Mouse (Mus musculus): ENCODE results near the gene Mfap1a. TPM values are rescaled to one million over a fixed set of nuclear protein-coding genes. Genes with fewer than 3 reads are reported as not detected.
A peak's percentile ranks its signal among the peaks of the same experiment; 100 is the strongest.
"Not testable (repeated sequence)": the region's sequence is repeated elsewhere in the genome, so short reads cannot be mapped to it uniquely, and the experiment has no call there.

The Mfap1a gene
- total RNA-seq (2021), result 10 to 100 TPM; 27.2 to 28.1 TPM

- DNase-seq, result peak; percentile 88 to 89
- intact Hi-C loops (cut with DNase I), result loop anchor here (5.0 kb wide), 1 partner anchor 34 kb away; the partner anchor contains the start of gene Mfap1b
These were observed at the start of gene Mfap1a, which contains the start of gene Wdr76 for GRCm38 (mm10) chr2:121505942-121506882. Gene Mfap1a, minus strand, starts transcription at chr2:121506665. Gene Wdr76, plus strand, starts transcription at chr2:121506723.

- intact Hi-C loops (cut with DNase I), result no loop called here
- peak; percentile 71 to 83 for DNase-seq
These were observed 44.8 kb upstream of the Mfap1a start for GRCm38 (mm10) chr2:121551271-121551670.

- intact Hi-C loops (cut with DNase I), result no loop called here
- peak; percentile 85 to 89 for DNase-seq
These were observed 43.2 kb upstream of the Mfap1a start for GRCm38 (mm10) chr2:121549630-121550029.

- DNase-seq, result no peak
- intact Hi-C loops (cut with DNase I), result no loop called here
These were observed 38.4 kb upstream of the Mfap1a start for GRCm38 (mm10) chr2:121544829-121545228.

- intact Hi-C loops (cut with DNase I), result no loop called here
- DNase-seq, result no peak
These were observed 18.6 kb upstream of the Mfap1a start for GRCm38 (mm10) chr2:121525056-121525455.

- DNase-seq; intact Hi-C loops (cut with DNase I): not testable (repeated sequence)
These were observed 16.4 kb upstream of the Mfap1a start for GRCm38 (mm10) chr2:121522830-121523229.

- DNase-seq, result no peak
- intact Hi-C loops (cut with DNase I), result no loop called here
These were observed 15.5 kb upstream of the Mfap1a start for GRCm38 (mm10) chr2:121522006-121522405.

- DNase-seq; intact Hi-C loops (cut with DNase I): not testable (repeated sequence)
These were observed 12.2 kb upstream of the Mfap1a start for GRCm38 (mm10) chr2:121518711-121519110.

- intact Hi-C loops (cut with DNase I), result no loop called here
- DNase-seq, result no peak
These were observed 11.6 kb upstream of the Mfap1a start for GRCm38 (mm10) chr2:121518106-121518505.

GRCm38 (mm10) chr2:121514211-121514610 lies 7.7 kb upstream of the Mfap1a start:
- DNase-seq, result no peak
- intact Hi-C loops (cut with DNase I), result no loop called here

GRCm38 (mm10) chr2:121512991-121513765 lies 6.7 kb upstream of the Mfap1a start:
- DNase-seq; intact Hi-C loops (cut with DNase I): not testable (repeated sequence)

- no peak for DNase-seq
- intact Hi-C loops (cut with DNase I), result no loop called here
These were observed 4.9 kb upstream of the Mfap1a start for GRCm38 (mm10) chr2:121511401-121511800.

- DNase-seq, result peak; percentile 48 to 66
- intact Hi-C loops (cut with DNase I), result loop anchor here (5.0 kb wide), 1 partner anchor 37 kb away; the partner anchor contains the start of gene Mfap1b
These were observed 3.1 kb upstream of the Mfap1a start for GRCm38 (mm10) chr2:121509584-121509983.

GRCm38 (mm10) chr2:121507951-121508330 lies 1.5 kb upstream of the Mfap1a start:
- DNase-seq, result no peak
- intact Hi-C loops (cut with DNase I), result loop anchor here (5.0 kb wide), 1 partner anchor 36 kb away; the partner anchor contains the start of gene Mfap1b

- intact Hi-C loops (cut with DNase I), result loop anchor here (5.0 kb wide), 1 partner anchor 35 kb away; the partner anchor contains the start of gene Mfap1b
- no peak for DNase-seq
These were observed 897 bp upstream of the Mfap1a start for GRCm38 (mm10) chr2:121507173-121507950.

- intact Hi-C loops (cut with DNase I); DNase-seq: not testable (repeated sequence)
These were observed 4.9 kb downstream of the Mfap1a start for GRCm38 (mm10) chr2:121501550-121501949.

GRCm38 (mm10) chr2:121484403-121484802 lies 22.1 kb downstream of the Mfap1a start:
- DNase-seq, result not testable (repeated sequence)

GRCm38 (mm10) chr2:121483576-121483975 lies 22.9 kb downstream of the Mfap1a start:
- no peak for DNase-seq
- intact Hi-C loops (cut with DNase I), result no loop called here

More at GRCm38 (mm10) chr2:121484403-121484802, 22.1 kb downstream of the Mfap1a start:
- intact Hi-C loops (cut with DNase I), result not testable (repeated sequence)

- DNase-seq; intact Hi-C loops (cut with DNase I): not testable (repeated sequence)
These were observed 25.5 kb downstream of the Mfap1a start for GRCm38 (mm10) chr2:121480916-121481315.

- intact Hi-C loops (cut with DNase I), result no loop called here
- DNase-seq, result peak in 1 of 2 experiments; percentile 27
These were observed 26.0 kb downstream of the Mfap1a start for GRCm38 (mm10) chr2:121480498-121480897.
